Mouse (Mus musculus): ENCODE results near the gene Cdh4. TPM values are rescaled to one million over a fixed set of nuclear protein-coding genes. Genes with fewer than 3 reads are reported as not detected.

Cdh4 gene
- polyA plus RNA-seq, 2 experiments, result 0.07 to 0.09 TPM

DNA sequence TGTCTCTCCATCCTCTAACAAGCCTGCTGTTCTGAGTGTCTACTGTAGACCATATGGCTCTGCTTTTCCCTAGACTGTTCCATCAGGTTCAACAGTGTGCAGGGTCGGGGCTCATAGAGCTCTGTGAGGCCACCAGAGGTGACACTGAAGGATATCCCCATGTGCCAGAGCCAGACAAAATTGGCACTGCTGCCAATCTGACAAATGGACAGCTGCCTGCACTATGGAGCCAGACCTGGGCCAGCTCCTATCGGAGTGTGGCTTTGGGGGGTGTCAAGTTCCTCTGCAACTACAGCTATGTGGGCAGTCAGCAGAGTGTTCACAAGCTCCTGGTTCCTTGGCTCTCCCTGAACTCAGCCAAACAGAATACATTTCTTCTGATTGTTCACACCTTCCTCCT lies 164.1 kb downstream of the Cdh4 start:
- Histone ChIP-seq H3K9ac (replicated peaks) (no peak overlapping the region), H3K4me1 (replicated peaks; ENCODE audit: control insufficient read depth in 2 of 2, insufficient read depth in 2 of 2, low read length in 1 of 2) (no peaks in the 10 kb centered on the region), H3K9me3 (ENCODE audit: control insufficient read depth, low read length) (no peaks in the 10 kb centered on the region), H3K4me2 (ENCODE audit: low read depth) (no peak overlapping the region), H3K27me3 (ENCODE audit: control insufficient read depth, insufficient read depth, low read length) (no peaks in the 10 kb centered on the region), H3K27ac (no peak overlapping the region), H3K4me3 (ENCODE audit: insufficient read depth in 1 of 2, low read depth in 2 of 2, low read length in 2 of 2) (no peak overlapping the region), H3K36me3 (replicated peaks; ENCODE audit: control insufficient read depth, insufficient read depth, low read depth) (no peaks in the 10 kb centered on the region)
- ATAC-seq (ENCODE audit: insufficient read depth) (no peak), DNase-seq (ENCODE audit: low read depth in 3 of 3, low spot score in 3 of 3) (no peak)
- no peak for TF ChIP-seq CTCF (IDR thresholded peaks at IDR 0.05; ENCODE audit: low read depth)
- TF ChIP-seq EP300 (IDR thresholded peaks at IDR 0.05; ENCODE audit: low read depth), result no peak
- WGBS (ENCODE audit: insufficient replicate concordance), result 59% methylated on average over 2 of the region's 2 CpGs

DNA sequence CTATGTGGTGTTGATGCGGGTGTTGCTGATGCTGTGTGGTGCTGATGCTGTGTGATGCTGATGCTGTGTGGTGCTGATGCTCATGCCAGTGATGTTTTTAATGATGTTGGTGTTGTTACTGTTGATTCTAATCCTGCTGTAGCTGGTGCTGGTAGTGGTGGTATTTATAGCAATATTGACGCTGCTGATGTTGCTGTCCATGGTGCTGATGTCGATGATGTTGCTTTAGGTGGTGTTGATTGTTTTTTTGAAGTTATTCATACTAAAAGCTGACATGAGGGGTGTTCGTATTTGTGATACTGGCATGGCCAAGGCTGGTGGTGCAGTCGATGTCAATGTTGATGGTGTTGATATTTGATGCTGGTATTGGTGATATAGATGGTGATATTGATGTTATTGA lies 173.7 kb downstream of the Cdh4 start:
- H3K4me3 ChIP-seq (ENCODE audit: insufficient read depth in 1 of 2, low read depth in 2 of 2, low read length in 2 of 2), result no peak overlapping the region
- no peak for TF ChIP-seq CTCF (IDR thresholded peaks at IDR 0.05; ENCODE audit: low read depth)
- DNase-seq (ENCODE audit: low read depth in 3 of 3, low spot score in 3 of 3), result peak in 1 of 3 experiments; percentile 1
- H3K27ac ChIP-seq, result no peak overlapping the region
- no peak for ATAC-seq (ENCODE audit: insufficient read depth)
- H3K9ac ChIP-seq (replicated peaks), result no peak overlapping the region
- no peaks in the 10 kb centered on the region for H3K27me3 ChIP-seq (ENCODE audit: control insufficient read depth, insufficient read depth, low read length)
- H3K9me3 ChIP-seq (ENCODE audit: control insufficient read depth, low read length), result no peaks in the 10 kb centered on the region
- WGBS (ENCODE audit: insufficient replicate concordance), result 37% methylated on average over 5 of the region's 5 CpGs
- no peaks in the 10 kb centered on the region for H3K4me1 ChIP-seq (replicated peaks; ENCODE audit: control insufficient read depth in 2 of 2, insufficient read depth in 2 of 2, low read length in 1 of 2)
- no peaks in the 10 kb centered on the region for H3K36me3 ChIP-seq (replicated peaks; ENCODE audit: control insufficient read depth, insufficient read depth, low read depth)
- H3K4me2 ChIP-seq (ENCODE audit: low read depth), result no peak overlapping the region

DNA sequence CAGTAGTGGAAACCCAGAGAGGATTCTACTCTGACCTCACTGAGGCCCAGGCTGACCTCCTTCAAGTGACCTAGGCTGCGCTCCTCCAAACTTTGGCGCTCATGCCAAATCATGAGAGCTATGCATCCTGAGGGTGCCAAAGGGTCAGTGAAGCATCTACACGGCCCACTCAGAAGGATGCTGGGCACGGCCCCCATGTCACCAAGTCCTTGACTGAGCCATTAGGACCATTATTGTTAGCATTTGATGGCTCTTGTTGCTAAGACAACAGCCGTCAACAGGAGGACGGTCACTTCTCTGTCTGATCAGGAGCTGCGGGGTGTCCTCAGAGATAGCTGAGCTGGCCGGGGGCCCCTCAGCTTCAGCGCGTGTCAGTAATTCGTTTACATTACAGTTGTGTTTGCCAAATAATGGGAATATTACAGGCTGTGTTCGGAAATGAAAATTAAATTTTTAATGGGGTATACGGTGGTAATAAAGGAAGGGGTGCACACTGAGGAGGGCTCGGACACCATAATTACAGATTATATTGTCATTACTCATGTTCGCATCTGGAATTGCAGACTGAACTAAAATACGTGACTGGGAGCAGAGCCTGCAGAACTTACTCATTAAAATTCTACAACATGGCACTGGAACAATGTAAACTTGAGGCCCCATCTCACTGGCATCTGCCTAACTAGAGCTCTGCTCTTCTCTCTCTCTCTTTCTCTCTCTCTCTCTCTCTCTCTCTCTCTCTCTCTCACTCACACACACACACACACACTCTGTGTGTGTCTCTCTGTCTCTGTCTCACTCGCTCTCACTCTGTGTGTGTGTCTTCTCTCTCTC lies 181.6 kb downstream of the Cdh4 start:
- H3K9me3 ChIP-seq (ENCODE audit: control insufficient read depth, low read length), result no peaks in the 10 kb centered on the region
- H3K4me2 ChIP-seq (ENCODE audit: low read depth), result no peak overlapping the region
- DNase-seq (ENCODE audit: low read depth in 3 of 3, low spot score in 3 of 3), result no peak
- H3K9ac ChIP-seq (replicated peaks), result no peak overlapping the region
- no peak for TF ChIP-seq CTCF (IDR thresholded peaks at IDR 0.05; ENCODE audit: low read depth)
- no peak for TF ChIP-seq EP300 (IDR thresholded peaks at IDR 0.05; ENCODE audit: low read depth)
- H3K4me3 ChIP-seq (ENCODE audit: insufficient read depth in 1 of 2, low read depth in 2 of 2, low read length in 2 of 2), result no peak overlapping the region
- H3K4me1 ChIP-seq (replicated peaks; ENCODE audit: control insufficient read depth in 2 of 2, insufficient read depth in 2 of 2, low read length in 1 of 2), result no peaks in the 10 kb centered on the region
- H3K27ac ChIP-seq, result no peak overlapping the region
- H3K27me3 ChIP-seq (ENCODE audit: control insufficient read depth, insufficient read depth, low read length), result no peaks in the 10 kb centered on the region
- H3K36me3 ChIP-seq (replicated peaks; ENCODE audit: control insufficient read depth, insufficient read depth, low read depth), result no peaks in the 10 kb centered on the region
- ATAC-seq (ENCODE audit: insufficient read depth), result no peak
- 68% methylated on average over 17 of the region's 17 CpGs for WGBS (ENCODE audit: insufficient replicate concordance)

DNA sequence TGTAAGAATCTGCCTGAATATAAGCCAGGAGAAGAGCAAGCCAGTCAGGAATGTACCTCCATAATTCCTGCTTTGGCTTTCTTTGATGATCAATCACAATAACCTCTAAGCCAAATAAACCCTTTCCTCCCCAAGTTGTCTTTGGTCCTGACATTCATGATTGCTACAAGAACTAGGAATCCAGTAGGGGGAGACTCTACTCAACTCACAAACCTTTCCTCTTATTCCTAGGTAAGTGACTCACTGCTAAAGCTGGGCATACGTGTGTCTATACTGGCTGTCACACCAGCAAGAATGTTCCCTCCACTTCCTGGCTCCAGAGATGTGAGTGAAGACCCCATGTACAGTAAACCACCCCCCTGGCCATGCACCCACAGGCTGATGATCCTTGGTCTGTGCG lies 185.3 kb downstream of the Cdh4 start:
- H3K4me2 ChIP-seq (ENCODE audit: low read depth), result no peak overlapping the region
- no peak overlapping the region for H3K27ac ChIP-seq
- no peaks in the 10 kb centered on the region for H3K4me1 ChIP-seq (replicated peaks; ENCODE audit: control insufficient read depth in 2 of 2, insufficient read depth in 2 of 2, low read length in 1 of 2)
- H3K9ac ChIP-seq (replicated peaks), result no peak overlapping the region
- no peaks in the 10 kb centered on the region for H3K36me3 ChIP-seq (replicated peaks; ENCODE audit: control insufficient read depth, insufficient read depth, low read depth)
- 70% methylated on average over 2 of the region's 2 CpGs for WGBS (ENCODE audit: insufficient replicate concordance)
- TF ChIP-seq CTCF (IDR thresholded peaks at IDR 0.05; ENCODE audit: low read depth) (no peak), EP300 (IDR thresholded peaks at IDR 0.05; ENCODE audit: low read depth) (no peak)
- DNase-seq (ENCODE audit: low read depth in 3 of 3, low spot score in 3 of 3), result no peak
- no peak for ATAC-seq (ENCODE audit: insufficient read depth)
- H3K27me3 ChIP-seq (ENCODE audit: control insufficient read depth, insufficient read depth, low read length), result no peaks in the 10 kb centered on the region
- H3K4me3 ChIP-seq (ENCODE audit: insufficient read depth in 1 of 2, low read depth in 2 of 2, low read length in 2 of 2), result no peak overlapping the region
- H3K9me3 ChIP-seq (ENCODE audit: control insufficient read depth, low read length), result no peaks in the 10 kb centered on the region

DNA sequence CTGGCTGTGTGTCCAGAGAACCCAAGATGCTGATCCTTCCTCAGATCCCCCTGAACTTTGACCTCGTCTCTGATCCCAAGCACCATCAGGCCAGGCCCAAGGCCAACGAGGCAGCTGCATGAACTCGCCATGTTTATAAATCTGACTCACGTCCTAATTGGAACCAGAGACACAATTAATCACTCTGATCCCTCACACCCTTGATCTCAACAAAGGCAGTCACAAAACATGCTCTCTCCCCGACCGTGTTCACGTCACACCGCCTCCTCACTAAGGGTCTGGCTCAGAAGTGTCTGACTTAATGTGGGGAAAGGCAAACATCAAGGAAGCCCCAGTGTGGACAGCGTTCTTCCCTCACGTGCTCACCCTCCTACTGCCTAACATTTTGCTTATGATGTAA lies 188.5 kb downstream of the Cdh4 start:
- no peak overlapping the region for H3K4me3 ChIP-seq (ENCODE audit: insufficient read depth in 1 of 2, low read depth in 2 of 2, low read length in 2 of 2)
- no peaks in the 10 kb centered on the region for H3K9me3 ChIP-seq (ENCODE audit: control insufficient read depth, low read length)
- no peaks in the 10 kb centered on the region for H3K36me3 ChIP-seq (replicated peaks; ENCODE audit: control insufficient read depth, insufficient read depth, low read depth)
- no peak overlapping the region for H3K4me2 ChIP-seq (ENCODE audit: low read depth)
- WGBS (ENCODE audit: insufficient replicate concordance), result 63% methylated on average over 10 of the region's 10 CpGs
- TF ChIP-seq EP300 (IDR thresholded peaks at IDR 0.05; ENCODE audit: low read depth) (no peak), CTCF (IDR thresholded peaks at IDR 0.05; ENCODE audit: low read depth) (no peak)
- no peak overlapping the region for H3K27ac ChIP-seq
- no peaks in the 10 kb centered on the region for H3K4me1 ChIP-seq (replicated peaks; ENCODE audit: control insufficient read depth in 2 of 2, insufficient read depth in 2 of 2, low read length in 1 of 2)
- DNase-seq (ENCODE audit: low read depth in 3 of 3, low spot score in 3 of 3) (no peak), ATAC-seq (ENCODE audit: insufficient read depth) (no peak)
- H3K9ac ChIP-seq (replicated peaks), result no peak overlapping the region
- no peaks in the 10 kb centered on the region for H3K27me3 ChIP-seq (ENCODE audit: control insufficient read depth, insufficient read depth, low read length)
